Comparison of ENCODE assay signal across 7 mouse cellular contexts in genomic region chr5:92042377-92043348, GRCm38 (mm10). TPM values are rescaled to one million over a fixed set of nuclear protein-coding genes. Genes with fewer than 3 reads are reported as not detected.
DNase-seq lines count a peak whose midpoint lies in the region; ATAC-seq and TF ChIP-seq lines count a peak whose summit lies in the region.

No protein-coding gene starts in this region.

- under 1% methylated on average over 68 of the region's 68 CpGs for WGBS in embryonic facial prominence, embryonic 10.5 days
- WGBS in intestine, postnatal 0 days, result under 1% methylated on average over 68 of the region's 68 CpGs
- WGBS in midbrain, embryonic 12.5 days, result under 1% methylated on average over 68 of the region's 68 CpGs
- WGBS in small intestine, adult 2 months, result under 1% methylated on average over 68 of the region's 68 CpGs

- peak overlapping the region; percentile 83 for H3K4me3 ChIP-seq in embryonic facial prominence, embryonic 10.5 days
- H3K4me3 ChIP-seq in intestine, postnatal 0 days (ENCODE audit: low read depth, low read length), result peak overlapping the region; percentile 79
- H3K4me3 ChIP-seq in midbrain, embryonic 12.5 days, result peak overlapping the region; percentile 81
- H3K4me3 ChIP-seq in small intestine, adult 2 months (ENCODE audit: low read depth, low read length), result peak overlapping the region; percentile 83

- no peaks in the 10 kb centered on the region for H3K36me3 ChIP-seq in embryonic facial prominence, embryonic 10.5 days (replicated peaks)
- no peaks in the 10 kb centered on the region for H3K36me3 ChIP-seq in intestine, postnatal 0 days (ENCODE audit: control insufficient read depth, insufficient read depth)
- H3K36me3 ChIP-seq in midbrain, embryonic 12.5 days, result no peaks in the 10 kb centered on the region
- no peaks in the 10 kb centered on the region for H3K36me3 ChIP-seq in small intestine, adult 2 months (ENCODE audit: control insufficient read depth, insufficient read depth, low read length)

- H3K27ac ChIP-seq in embryonic facial prominence, embryonic 10.5 days (replicated peaks), result peak overlapping the region; percentile 65
- H3K27ac ChIP-seq in intestine, postnatal 0 days (ENCODE audit: low read depth, low read length), result peak overlapping the region; percentile 95
- H3K27ac ChIP-seq in midbrain, embryonic 12.5 days (replicated peaks), result no peak overlapping the region
- peak overlapping the region; percentile 90 for H3K27ac ChIP-seq in small intestine, adult 2 months (ENCODE audit: insufficient read depth, low read depth, low read length)

- intact Hi-C loops in left cerebral cortex, postnatal 4 days (cut with DNase I), result no loop called here

- no peaks in the 10 kb centered on the region for H3K9me3 ChIP-seq in embryonic facial prominence, embryonic 10.5 days
- H3K9me3 ChIP-seq in intestine, postnatal 0 days (ENCODE audit: control insufficient read depth), result no peaks in the 10 kb centered on the region
- no peaks in the 10 kb centered on the region for H3K9me3 ChIP-seq in midbrain, embryonic 12.5 days

- peak; percentile 15 for TF ChIP-seq CTCF in intestine, postnatal 0 days (IDR thresholded peaks at IDR 0.05; ENCODE audit: low read depth)
- peak; percentile 18; the same call in 1 of the 2 replicates for TF ChIP-seq CTCF in small intestine, adult 2 months (IDR thresholded peaks at IDR 0.05; ENCODE audit: extremely low read depth, insufficient read length, insufficient replicate concordance, low read depth, low read length)

- peaks cover 41% of the 10 kb centered on the region for H3K27me3 ChIP-seq in embryonic facial prominence, embryonic 10.5 days (replicated peaks; ENCODE audit: low read depth, poor library complexity, severe bottlenecking)
- H3K27me3 ChIP-seq in intestine, postnatal 0 days (replicated peaks; ENCODE audit: control insufficient read depth, insufficient read depth, low read length), result no peaks in the 10 kb centered on the region
- H3K27me3 ChIP-seq in midbrain, embryonic 12.5 days, result peaks cover 16% of the 10 kb centered on the region
- no peaks in the 10 kb centered on the region for H3K27me3 ChIP-seq in small intestine, adult 2 months (ENCODE audit: control insufficient read depth, insufficient read depth, low read length)

- peaks cover 12% of the 10 kb centered on the region for H3K4me1 ChIP-seq in embryonic facial prominence, embryonic 10.5 days
- no peaks in the 10 kb centered on the region for H3K4me1 ChIP-seq in intestine, postnatal 0 days (replicated peaks; ENCODE audit: control insufficient read depth, insufficient read depth, low read length)
- peaks cover 3% of the 10 kb centered on the region for H3K4me1 ChIP-seq in midbrain, embryonic 12.5 days
- H3K4me1 ChIP-seq in small intestine, adult 2 months (ENCODE audit: control insufficient read depth, insufficient read depth, insufficient read length, low read length), result peaks cover 3% of the 10 kb centered on the region

- peak overlapping the region; percentile 89 for H3K4me2 ChIP-seq in intestine, postnatal 0 days (replicated peaks; ENCODE audit: low read depth)
- peak overlapping the region; percentile 100 for H3K4me2 ChIP-seq in midbrain, embryonic 12.5 days (replicated peaks)

- DNase-seq in adrenal gland, postnatal 10 days, result peak; percentile 95
- peak; percentile 91 for DNase-seq in embryonic facial prominence, embryonic 10.5 days (ENCODE audit: low spot score)
- DNase-seq in gonadal fat pad, adult 2 months (ENCODE audit: low read depth), result peak; percentile 63
- DNase-seq in left cerebral cortex, postnatal 4 days, result peak; percentile 93

- H3K9ac ChIP-seq in intestine, postnatal 0 days (ENCODE audit: low read depth, low read length), result peak overlapping the region; percentile 71
- peak overlapping the region; percentile 59 for H3K9ac ChIP-seq in midbrain, embryonic 12.5 days (replicated peaks)

- TF ChIP-seq POLR2A in small intestine, adult 2 months (IDR thresholded peaks at IDR 0.05; ENCODE audit: low read depth, low read length), result peak; percentile 44; the same call in 1 of the 2 replicates

- peak; percentile 100 for ATAC-seq in intestine, postnatal 0 days
- peak; percentile 99 for ATAC-seq in midbrain, embryonic 12.5 days (ENCODE audit: low FRiP score, low read depth)

RNA-seq across cellular contexts. Expression of gene Cdkl2, which starts 1.0 kb away (rescaled TPM):
- total RNA-seq in adrenal gland, postnatal 10 days (2021), result 1 to 10 TPM; 5.4 to 6.0 TPM
- 0.35 and 0.88 TPM in 2 replicates for polyA plus RNA-seq in embryonic facial prominence, embryonic 10.5 days (2016; fragmentation: Nextera tagmentation; extraction: Ambion mirVana)
- polyA plus RNA-seq in gonadal fat pad, adult 2 months (2012; rRNA removed), result 3.5 and 4.2 TPM in 2 replicates
- 3.2 and 3.3 TPM in 2 replicates for polyA plus RNA-seq in intestine, postnatal 0 days (2015; fragmentation: Nextera tagmentation; extraction: Ambion mirVana)
- total RNA-seq in left cerebral cortex, postnatal 4 days (2021), result 10 to 100 TPM; 68.8 to 75.4 TPM
- polyA plus RNA-seq in midbrain, embryonic 12.5 days (2016; fragmentation: Nextera tagmentation; extraction: Ambion mirVana), result 0.99 and 1.3 TPM in 2 replicates
- polyA plus RNA-seq in small intestine, adult 2 months (2012; rRNA removed), result 0.15 and 0.41 TPM in 2 replicates

RNA-seq across cellular contexts. Expression of gene G3bp2, which starts 40.9 kb away (rescaled TPM):
- 10 to 100 TPM; 92.8 to 96.6 TPM for total RNA-seq in adrenal gland, postnatal 10 days (2021)
- 282 and 292 TPM in 2 replicates for polyA plus RNA-seq in embryonic facial prominence, embryonic 10.5 days (2016; fragmentation: Nextera tagmentation; extraction: Ambion mirVana)
- 31.6 and 37.3 TPM in 2 replicates for polyA plus RNA-seq in gonadal fat pad, adult 2 months (2012; rRNA removed)
- polyA plus RNA-seq in intestine, postnatal 0 days (2015; fragmentation: Nextera tagmentation; extraction: Ambion mirVana), result 121 and 132 TPM in 2 replicates
- 100 to 1,000 TPM; 201 to 203 TPM for total RNA-seq in left cerebral cortex, postnatal 4 days (2021)
- polyA plus RNA-seq in midbrain, embryonic 12.5 days (2016; fragmentation: Nextera tagmentation; extraction: Ambion mirVana), result 303 and 317 TPM in 2 replicates
- polyA plus RNA-seq in small intestine, adult 2 months (2012; rRNA removed), result 3.1 and 6.9 TPM in 2 replicates

RNA-seq across cellular contexts. Expression of gene Odaph, which starts 55.4 kb away (rescaled TPM):
- total RNA-seq in adrenal gland, postnatal 10 days (2021), result not detected
- not detected in 2 replicates for polyA plus RNA-seq in embryonic facial prominence, embryonic 10.5 days (2016; fragmentation: Nextera tagmentation; extraction: Ambion mirVana)
- not detected in 2 replicates for polyA plus RNA-seq in gonadal fat pad, adult 2 months (2012; rRNA removed)
- polyA plus RNA-seq in intestine, postnatal 0 days (2015; fragmentation: Nextera tagmentation; extraction: Ambion mirVana), result not detected in 2 replicates
- total RNA-seq in left cerebral cortex, postnatal 4 days (2021), result not detected
- not detected in 2 replicates for polyA plus RNA-seq in midbrain, embryonic 12.5 days (2016; fragmentation: Nextera tagmentation; extraction: Ambion mirVana)
- polyA plus RNA-seq in small intestine, adult 2 months (2012; rRNA removed), result not detected in 2 replicates
